Mouse (Mus musculus) liver, embryonic 14.5 days (tissue): ENCODE measurements around the gene Memo1. TPM values are rescaled to one million over a fixed set of nuclear protein-coding genes. Genes with fewer than 3 reads are reported as not detected.
A peak's percentile ranks its signal among the peaks of the same experiment; 100 is the strongest.

Experiments
- ATAC-seq: fragments of 200-750 bp; cut with Nextera tagmentation; 2 replicates; pipeline ENCODE4 v1.8.0; 2017; ENCODE audit warnings: moderate number of reproducible peaks, mild to moderate bottlenecking, moderate library complexity; ENCODE audit not compliant: insufficient read depth
- DNase-seq, 3 experiments: peaks; one replicate each; pipeline ENCODE4 v3.0.0-alpha.2; 2012 to 2013; ENCODE audit warnings: low read depth in 3 of 3, low spot score in 3 of 3
- H3K27ac ChIP-seq: fragments of 300-500 bp; sonication (generic); 2 replicates; pipeline ENCODE4 v1.5.1; 2014; ENCODE audit warnings: moderate library complexity, mild to moderate bottlenecking, control low read depth, inconsistent platforms
- H3K27me3 ChIP-seq: fragments of 300-500 bp; sonication (generic); 2 replicates; pipeline ENCODE4 v1.6.1; 2014; ENCODE audit warnings: mild to moderate bottlenecking, low read length, moderate library complexity; ENCODE audit not compliant: control insufficient read depth, insufficient read depth
- H3K36me3 ChIP-seq: fragments of 300-500 bp; sonication (generic); replicated peaks from 2 replicates; pipeline ENCODE4 v1.6.1; 2014; ENCODE audit warnings: low read depth; ENCODE audit not compliant: control insufficient read depth, insufficient read depth
- H3K4me1 ChIP-seq, 2 experiments: fragments of 200-500 bp in 1 of 2; fragments of 300-500 bp in 1 of 2; sonication (generic) in 1 of 2; replicated peaks; 2 replicates each; pipeline ENCODE4 v1.6.1; 2012 to 2014; ENCODE audit warnings: antibody characterized with exemption in 1 of 2, inconsistent platforms in 1 of 2, low read length in 1 of 2; ENCODE audit not compliant: control insufficient read depth in 2 of 2, insufficient read depth in 2 of 2
- H3K4me2 ChIP-seq: fragments of 300-500 bp; sonication (generic); 2 replicates; pipeline ENCODE4 v1.6.1; 2014; ENCODE audit warnings: low read depth, mild to moderate bottlenecking, control low read depth, moderate library complexity
- H3K4me3 ChIP-seq, 2 experiments: fragments of 200-500 bp in 1 of 2; fragments of 300-500 bp in 1 of 2; sonication (generic) in 1 of 2; 2 replicates each; pipeline ENCODE4 v1.5.1; 2012 to 2014; ENCODE audit warnings: low read depth in 2 of 2, low read length in 2 of 2, mild to moderate bottlenecking in 2 of 2, control low read depth in 1 of 2, inconsistent platforms in 1 of 2, moderate library complexity in 1 of 2; ENCODE audit not compliant: insufficient read depth in 1 of 2
- H3K9ac ChIP-seq: fragments of 300-500 bp; sonication (generic); replicated peaks from 2 replicates; pipeline ENCODE4 v1.6.1; 2014; ENCODE audit warnings: mild to moderate bottlenecking, control low read depth, moderate library complexity
- H3K9me3 ChIP-seq: fragments of 300-500 bp; sonication (generic); 2 replicates; pipeline ENCODE4 v1.6.1; 2016; ENCODE audit warnings: low read length, mixed read lengths; ENCODE audit not compliant: control insufficient read depth
- CTCF ChIP-seq: IDR thresholded peaks from 2 replicates; pipeline ENCODE4 v1.5.1; 2016; ENCODE audit warnings: antibody characterized with exemption, low read depth, control low read depth
- EP300 ChIP-seq: IDR thresholded peaks from 2 replicates; pipeline ENCODE4 v1.6.1; 2016; ENCODE audit warnings: antibody characterized with exemption, low read depth
- WGBS: fragments of 180-500 bp; shearing (Covaris S2); extraction: QIAGEN DNeasy Blood & Tissue Kit; methylation state at CpG from one replicate; pipeline ENCODE4 v1.1.7; 2014; ENCODE audit not compliant: insufficient replicate concordance; 5-methylcytosine and 5-hydroxymethylcytosine counted together
- polyA plus RNA-seq, 2 experiments: library from polyadenylated mRNA; depleted of rRNA in 1 of 2; stranded (reverse) in 1 of 2; unstranded in 1 of 2; fragments of >200 nt; fragmentation: Nextera tagmentation in 1 of 2; extraction: Ambion mirVana in 1 of 2; gene quantifications; 2 replicates each; pipeline versions ENCODE4 v1.2.1 to v1.2.3; 2012 to 2014

Memo1 gene
- polyA plus RNA-seq, 2 experiments = 38.8 to 111 TPM

GRCm38 (mm10) chr17:74293687-74294425, 1.5 kb downstream of the Memo1 start:
- TF ChIP-seq EP300 = no peak
- TF ChIP-seq CTCF = no peak
- Histone ChIP-seq H3K4me2 (peak overlapping the region; percentile 89), H3K4me3 (peak overlapping the region; percentile 72 to 84), H3K9ac (peak overlapping the region; percentile 85), H3K27me3 (no peaks in the 10 kb centered on the region), H3K27ac (peak overlapping the region; percentile 69), H3K9me3 (no peaks in the 10 kb centered on the region), H3K4me1 (peaks cover 28 to 29% of the 10 kb centered on the region in 2 experiments), H3K36me3 (peaks cover 3% of the 10 kb centered on the region; the same call in 1 of the 2 replicates)
- WGBS = 2% methylated on average over 18 of the region's 18 CpGs
- DNase-seq (no peak), ATAC-seq (no peak)

GRCm38 (mm10) chr17:74291640-74292361, 3.5 kb downstream of the Memo1 start:
- H3K9me3 ChIP-seq = no peaks in the 10 kb centered on the region
- H3K4me2 ChIP-seq = peak overlapping the region; percentile 89
- H3K9ac ChIP-seq = peak overlapping the region; percentile 66
- no peaks in the 10 kb centered on the region for H3K27me3 ChIP-seq
- TF ChIP-seq CTCF (no peak), EP300 (no peak)
- no peaks in the 10 kb centered on the region; the same call in 1 of the 2 replicates for H3K36me3 ChIP-seq
- no peak for ATAC-seq
- DNase-seq = no peak
- 40% methylated on average over 4 of the region's 4 CpGs for WGBS
- H3K4me3 ChIP-seq = peak overlapping the region; percentile 38 to 84
- H3K4me1 ChIP-seq = peaks cover 28 to 38% of the 10 kb centered on the region in 2 experiments
- peak overlapping the region; percentile 79 for H3K27ac ChIP-seq

- Histone ChIP-seq H3K27ac (peak overlapping the region; percentile 43), H3K36me3 (no peaks in the 10 kb centered on the region; the same call in 1 of the 2 replicates), H3K27me3 (no peaks in the 10 kb centered on the region), H3K9me3 (no peaks in the 10 kb centered on the region), H3K4me1 (peaks cover 33 to 41% of the 10 kb centered on the region in 2 experiments), H3K4me3 (peak overlapping the region in 1 of 2 experiments; percentile 84; a peak in 2 of 4 replicates), H3K9ac (peak overlapping the region; percentile 66), H3K4me2 (peak overlapping the region; percentile 89)
- ATAC-seq = no peak
- TF ChIP-seq EP300 = no peak
- no peak for TF ChIP-seq CTCF
- no peak for DNase-seq
These were observed 4.5 kb downstream of the Memo1 start for GRCm38 (mm10) chr17:74290869-74291268.

GRCm38 (mm10) chr17:74290198-74290597, 5.1 kb downstream of the Memo1 start:
- Histone ChIP-seq H3K9ac (no peak overlapping the region; the same call in 1 of the 2 replicates), H3K36me3 (no peaks in the 10 kb centered on the region; the same call in 1 of the 2 replicates), H3K27me3 (no peaks in the 10 kb centered on the region), H3K4me2 (peak overlapping the region; percentile 89), H3K27ac (peak overlapping the region; percentile 43), H3K4me1 (peaks cover 36 to 44% of the 10 kb centered on the region in 2 experiments), H3K9me3 (no peaks in the 10 kb centered on the region), H3K4me3 (0 out of 4 replicates have a peak overlapping the region, but pooled peaks of 1 of the 2 experiments have one; percentile 13)
- no peak for ATAC-seq
- TF ChIP-seq EP300 (no peak), CTCF (no peak)
- no peak for DNase-seq
- WGBS = 35% methylated on average over 3 of the region's 3 CpGs

GRCm38 (mm10) chr17:74288626-74289025, 6.7 kb downstream of the Memo1 start:
- Histone ChIP-seq H3K4me1 (peaks cover 47 to 57% of the 10 kb centered on the region in 2 experiments), H3K36me3 (no peaks in the 10 kb centered on the region; the same call in 1 of the 2 replicates), H3K27me3 (no peaks in the 10 kb centered on the region), H3K27ac (no peak overlapping the region), H3K4me2 (no peak overlapping the region), H3K4me3 (no peak overlapping the region), H3K9me3 (no peaks in the 10 kb centered on the region), H3K9ac (no peak overlapping the region)
- ATAC-seq (no peak), DNase-seq (no peak)
- 84% methylated on average over 2 of the region's 2 CpGs for WGBS
- TF ChIP-seq CTCF = no peak
- no peak for TF ChIP-seq EP300
